Mouse (Mus musculus) kidney, embryonic 16.5 days (tissue): ENCODE results near the gene Gns. TPM values are rescaled to one million over a fixed set of nuclear protein-coding genes. Genes with fewer than 3 reads are reported as not detected.

ENCODE experiments used
- ATAC-seq: fragments of 200-750 bp; cut with Nextera tagmentation; 2 replicates; pipeline ENCODE4 v1.8.0; 2017; ENCODE audit warnings: moderate TSS enrichment; ENCODE audit not compliant: low FRiP score, low TSS enrichment
- H3K27ac ChIP-seq: fragments of 300-500 bp; sonication (generic); 2 replicates; pipeline ENCODE4 v1.5.1; 2014; ENCODE audit warnings: low read length
- H3K27me3 ChIP-seq: fragments of 300-500 bp; sonication (generic); 2 replicates; pipeline ENCODE4 v1.6.1; 2014; ENCODE audit warnings: low read length, control low read depth, mixed read lengths; ENCODE audit not compliant: insufficient read depth
- H3K36me3 ChIP-seq: fragments of 300-500 bp; sonication (generic); 2 replicates; pipeline ENCODE4 v1.6.1; 2014; ENCODE audit warnings: low read length, control low read depth, mixed read lengths; ENCODE audit not compliant: insufficient read depth
- H3K4me1 ChIP-seq: fragments of 300-500 bp; sonication (generic); 2 replicates; pipeline ENCODE4 v1.6.1; 2014; ENCODE audit warnings: low read length, control low read depth, mixed read lengths; ENCODE audit not compliant: insufficient read depth
- H3K4me2 ChIP-seq: fragments of 300-500 bp; sonication (generic); replicated peaks from 2 replicates; pipeline ENCODE4 v1.6.1; 2014; ENCODE audit warnings: low read depth, low read length
- H3K4me3 ChIP-seq: fragments of 300-500 bp; sonication (generic); 2 replicates; pipeline ENCODE4 v1.5.1; 2014; ENCODE audit warnings: mild to moderate bottlenecking, low read length
- H3K9ac ChIP-seq: fragments of 300-500 bp; sonication (generic); replicated peaks from 2 replicates; pipeline ENCODE4 v1.6.1; 2014; ENCODE audit warnings: low read length
- H3K9me3 ChIP-seq: fragments of 300-500 bp; sonication (generic); 2 replicates; pipeline ENCODE4 v1.6.1; 2016; ENCODE audit warnings: low read length, control low read depth
- WGBS: fragments of 180-500 bp; shearing (Covaris S2); extraction: QIAGEN DNeasy Blood & Tissue Kit; methylation state at CpG from one replicate; pipeline ENCODE4 v1.1.7; 2014; 5-methylcytosine and 5-hydroxymethylcytosine counted together
- polyA plus RNA-seq: library from polyadenylated mRNA; unstranded; fragments of >200 nt; fragmentation: Nextera tagmentation; extraction: Ambion mirVana; gene quantifications from 2 replicates; pipeline ENCODE4 v1.2.1, GENCODE M21; 2015

The Gns gene
- polyA plus RNA-seq, 1 experiment from 2014 or later: 52.4 TPM

DNA sequence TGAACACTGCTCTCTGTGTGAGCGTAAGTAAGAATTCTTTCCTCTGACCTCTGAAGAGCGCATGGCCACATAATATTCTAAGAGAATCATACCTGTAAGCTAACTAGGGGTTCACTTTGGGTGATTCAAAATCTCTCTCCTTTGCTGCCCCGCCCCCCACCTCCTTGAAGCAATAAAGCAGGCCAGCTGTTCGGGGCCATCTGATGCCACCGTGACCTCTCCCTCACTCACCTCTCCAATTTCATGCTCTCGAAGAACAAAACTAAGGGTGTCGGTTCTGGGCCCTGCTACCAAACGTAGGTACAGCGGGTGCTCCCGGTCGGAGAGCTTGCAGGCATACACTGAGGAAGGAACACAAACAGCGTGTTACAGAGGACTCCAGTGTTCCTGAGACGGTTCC, 49.2 kb downstream of the Gns start:
- H3K4me1 ChIP-seq: peaks cover 38% of the 10 kb centered on the region
- H3K9ac ChIP-seq: no peak overlapping the region
- H3K4me3 ChIP-seq: no peak overlapping the region
- ATAC-seq: no peak
- H3K9me3 ChIP-seq: no peaks in the 10 kb centered on the region
- H3K27me3 ChIP-seq: no peaks in the 10 kb centered on the region
- whole genome bisulfite sequencing: 58% methylated on average over 13 of the region's 13 CpGs
- H3K27ac ChIP-seq: no peak overlapping the region
- no peak overlapping the region for H3K4me2 ChIP-seq
- H3K36me3 ChIP-seq: peaks cover 25% of the 10 kb centered on the region

DNA sequence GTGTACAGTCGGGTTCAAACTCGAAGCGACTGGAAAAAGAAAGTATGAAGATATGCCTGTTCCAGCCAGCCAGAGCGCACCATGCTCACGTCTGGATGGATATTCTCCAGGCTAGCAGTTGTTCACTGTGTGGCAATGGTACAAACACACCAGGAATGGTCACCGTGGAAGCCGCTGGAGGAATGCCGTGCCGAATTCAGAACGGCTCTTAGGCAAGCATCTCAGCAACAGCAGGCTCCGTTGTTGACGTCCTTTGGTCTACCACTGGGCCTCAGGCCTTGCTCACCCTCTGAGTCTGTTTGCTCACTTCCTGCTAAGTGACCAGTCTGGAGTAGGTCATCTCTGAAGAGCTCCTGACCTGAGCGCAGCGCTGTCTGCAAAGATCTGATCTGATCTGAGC, 53.9 kb downstream of the Gns start:
- Histone ChIP-seq H3K9ac (no peak overlapping the region), H3K27ac (no peak overlapping the region), H3K36me3 (peaks cover 7% of the 10 kb centered on the region), H3K4me3 (no peak overlapping the region), H3K4me1 (peaks cover 62% of the 10 kb centered on the region), H3K27me3 (no peaks in the 10 kb centered on the region), H3K4me2 (no peak overlapping the region), H3K9me3 (no peaks in the 10 kb centered on the region)
- ATAC-seq: no peak
- WGBS: 89% methylated on average over 14 of the region's 14 CpGs

DNA sequence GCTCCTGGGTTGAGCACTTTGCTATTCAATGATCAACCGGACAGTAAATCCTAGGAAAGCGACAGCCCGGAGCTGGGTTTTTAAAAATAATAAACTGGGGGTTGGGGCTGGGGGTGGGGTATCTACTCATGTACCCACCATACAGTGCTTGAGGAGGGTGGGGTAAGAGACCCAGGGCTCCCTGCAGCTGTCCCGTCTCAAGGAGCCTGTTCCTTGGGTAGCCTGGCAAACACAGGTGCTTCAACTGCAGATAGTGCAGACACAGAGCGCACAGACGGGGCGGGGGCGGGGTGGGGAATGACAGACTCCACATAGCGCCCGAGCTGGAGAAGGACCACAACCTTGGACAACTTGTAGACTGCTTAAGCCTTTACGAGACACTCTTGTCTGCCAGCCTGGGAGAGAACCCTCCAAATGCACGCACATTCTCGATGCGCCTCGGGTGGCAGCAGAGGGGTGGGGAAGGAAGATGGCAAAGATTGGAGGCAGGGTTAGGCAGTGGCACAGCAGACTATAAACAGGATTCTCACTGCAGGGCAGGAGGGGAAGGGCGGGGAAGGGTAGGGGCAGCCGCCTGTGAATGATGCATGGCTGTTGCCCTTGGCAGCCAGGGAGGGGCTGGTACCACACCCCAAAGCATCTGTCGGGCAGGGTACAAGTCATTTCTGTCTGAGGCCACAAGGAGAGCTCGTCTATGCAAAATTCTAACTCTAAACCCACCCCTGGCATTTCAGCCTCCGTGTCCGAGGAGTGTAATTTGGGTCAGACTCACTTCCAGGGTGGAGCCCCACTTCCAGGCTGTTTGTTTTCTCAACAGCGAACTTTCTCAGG, 55.0 kb downstream of the Gns start:
- 24% methylated on average over 22 of the region's 22 CpGs for WGBS
- peaks cover 68% of the 10 kb centered on the region for H3K4me1 ChIP-seq
- H3K27ac ChIP-seq: peak overlapping the region; percentile 31; the same call in 1 of the 2 replicates

DNA sequence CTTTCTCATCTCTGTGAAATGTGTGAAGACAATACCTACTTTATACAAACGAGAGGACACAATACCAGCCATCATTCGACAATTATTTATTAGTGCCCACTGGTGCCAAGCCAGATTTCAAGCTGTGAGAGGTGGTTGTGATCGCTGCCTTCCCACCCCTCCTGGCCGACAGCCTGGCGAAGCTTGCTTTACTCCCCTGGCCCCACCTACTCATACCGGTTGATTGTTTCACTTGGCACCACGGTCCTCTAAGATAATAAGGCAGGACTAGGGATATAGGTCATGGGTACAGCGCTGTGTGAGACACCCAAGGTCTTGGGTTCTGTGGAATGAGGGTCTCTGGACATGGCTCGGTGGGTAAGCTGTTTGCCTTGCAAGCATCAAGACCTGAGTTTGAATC, 56.1 kb downstream of the Gns start:
- Histone ChIP-seq H3K27me3 (no peaks in the 10 kb centered on the region), H3K36me3 (no peaks in the 10 kb centered on the region), H3K4me2 (no peak overlapping the region), H3K9me3 (no peaks in the 10 kb centered on the region), H3K27ac (no peak overlapping the region), H3K4me3 (no peak overlapping the region), H3K9ac (no peak overlapping the region), H3K4me1 (peaks cover 74% of the 10 kb centered on the region)
- ATAC-seq: no peak
- WGBS: 55% methylated on average over 9 of the region's 9 CpGs

More for the DNA sequence above, 55.0 kb downstream of the Gns start:
- no peak overlapping the region for H3K9ac ChIP-seq
- peak overlapping the region; percentile 30 for H3K4me2 ChIP-seq
- no peaks in the 10 kb centered on the region for H3K27me3 ChIP-seq
- ATAC-seq: peak; percentile 62
- H3K36me3 ChIP-seq: peaks cover 3% of the 10 kb centered on the region; the same call in 1 of the 2 replicates
- H3K4me3 ChIP-seq: no peak overlapping the region
- H3K9me3 ChIP-seq: no peaks in the 10 kb centered on the region

DNA sequence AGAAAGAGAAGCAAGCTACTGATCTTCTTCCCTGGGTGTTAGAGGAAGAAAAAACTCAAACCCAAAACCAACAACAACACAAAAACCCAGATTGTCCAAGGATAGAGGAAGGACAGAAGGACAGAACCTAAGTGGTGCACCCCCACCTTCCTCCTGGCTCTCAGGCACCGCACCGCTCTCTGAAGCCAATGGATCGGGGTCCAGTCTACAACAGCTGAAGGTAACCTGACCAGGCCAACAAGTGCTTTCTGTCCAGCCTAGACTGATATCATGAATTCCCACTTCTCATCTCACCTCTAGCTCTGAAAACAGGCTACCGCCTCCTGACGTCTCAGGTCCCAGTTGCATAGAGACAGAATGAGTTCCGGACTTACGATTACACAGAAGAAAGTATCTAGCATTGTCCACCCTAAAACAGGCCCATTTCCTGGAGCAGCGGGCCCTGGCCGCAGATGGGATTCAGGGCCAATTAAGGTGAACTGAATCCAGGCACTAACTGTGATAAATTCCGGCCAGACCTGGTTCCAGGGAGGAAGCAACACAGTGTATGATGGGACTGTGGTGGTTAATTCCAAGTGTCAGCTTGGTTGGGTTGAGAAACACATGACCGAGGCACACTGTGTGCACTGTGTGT, 56.9 kb downstream of the Gns start:
- no peak for ATAC-seq
- Histone ChIP-seq H3K4me2 (no peak overlapping the region), H3K4me3 (no peak overlapping the region), H3K27me3 (no peaks in the 10 kb centered on the region), H3K36me3 (no peaks in the 10 kb centered on the region), H3K4me1 (peaks cover 74% of the 10 kb centered on the region), H3K9ac (no peak overlapping the region), H3K9me3 (no peaks in the 10 kb centered on the region), H3K27ac (no peak overlapping the region)
- WGBS: 80% methylated on average over 11 of the region's 11 CpGs

DNA sequence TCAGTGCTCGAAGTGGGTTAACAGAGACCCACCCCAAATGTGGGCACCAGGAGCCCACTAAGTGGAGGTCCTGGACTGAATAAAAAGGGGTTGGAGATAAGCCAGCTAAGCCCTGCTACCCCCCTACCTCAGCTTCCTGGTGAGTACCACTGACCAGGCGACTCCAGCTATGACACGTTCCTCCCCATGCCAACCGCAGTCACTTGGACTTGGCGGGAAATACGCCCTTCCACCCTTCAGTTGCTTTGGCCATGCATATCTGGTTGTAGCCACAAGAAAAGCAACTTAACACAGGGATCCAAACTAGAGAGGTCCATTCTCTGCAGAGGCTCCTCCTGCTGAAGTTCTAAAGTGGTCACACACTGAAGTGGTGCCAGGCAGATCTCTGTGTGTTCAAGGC, 57.4 kb downstream of the Gns start:
- no peak overlapping the region for H3K27ac ChIP-seq
- no peak for ATAC-seq
- 84% methylated on average over 6 of the region's 6 CpGs for WGBS

DNA sequence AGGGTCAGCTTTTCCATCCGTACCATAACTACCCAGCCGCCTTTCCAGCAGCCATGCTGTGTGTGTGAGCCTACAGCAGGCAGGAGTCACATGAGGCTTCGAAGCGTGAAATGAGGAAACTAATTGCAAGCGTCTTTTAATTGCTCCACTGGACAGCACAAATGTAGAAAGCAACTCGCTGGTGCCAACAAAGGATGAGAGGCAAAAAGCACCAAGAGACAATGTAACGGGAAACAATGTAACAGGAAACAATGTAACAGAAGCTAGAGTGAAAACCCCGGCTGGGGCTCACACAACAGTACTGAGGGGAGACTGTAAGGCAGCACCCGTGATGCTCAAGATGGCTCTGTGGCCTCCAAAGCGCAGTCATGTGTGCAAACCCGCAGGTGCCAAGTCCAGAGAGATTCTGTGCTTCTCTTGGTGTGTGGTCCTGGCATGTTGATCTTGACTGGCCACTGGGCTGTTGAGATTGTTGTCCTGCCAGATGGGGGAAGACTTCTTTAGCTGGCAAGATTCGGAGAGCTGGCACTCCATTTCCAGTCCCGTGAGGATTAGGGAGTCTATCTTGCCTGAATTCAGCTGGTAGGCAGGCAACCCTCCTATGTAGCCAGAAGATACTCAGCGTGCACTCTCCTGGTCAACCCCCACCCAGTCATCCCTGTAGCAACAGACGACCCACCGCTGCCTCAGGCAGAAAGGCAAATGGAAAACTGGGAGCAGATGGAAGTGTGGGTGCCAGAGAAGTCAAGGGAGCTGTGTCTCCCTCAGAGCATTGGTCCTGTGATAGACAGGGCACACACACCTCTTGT, 58.9 kb downstream of the Gns start:
- H3K4me1 ChIP-seq: peaks cover 85% of the 10 kb centered on the region
- H3K9ac ChIP-seq: no peak overlapping the region
- H3K27ac ChIP-seq: peak overlapping the region; percentile 56

More for the DNA sequence above, 57.4 kb downstream of the Gns start:
- Histone ChIP-seq H3K36me3 (no peaks in the 10 kb centered on the region), H3K4me1 (peaks cover 73% of the 10 kb centered on the region), H3K9ac (no peak overlapping the region), H3K4me2 (no peak overlapping the region), H3K9me3 (no peaks in the 10 kb centered on the region), H3K4me3 (no peak overlapping the region), H3K27me3 (no peaks in the 10 kb centered on the region)

DNA sequence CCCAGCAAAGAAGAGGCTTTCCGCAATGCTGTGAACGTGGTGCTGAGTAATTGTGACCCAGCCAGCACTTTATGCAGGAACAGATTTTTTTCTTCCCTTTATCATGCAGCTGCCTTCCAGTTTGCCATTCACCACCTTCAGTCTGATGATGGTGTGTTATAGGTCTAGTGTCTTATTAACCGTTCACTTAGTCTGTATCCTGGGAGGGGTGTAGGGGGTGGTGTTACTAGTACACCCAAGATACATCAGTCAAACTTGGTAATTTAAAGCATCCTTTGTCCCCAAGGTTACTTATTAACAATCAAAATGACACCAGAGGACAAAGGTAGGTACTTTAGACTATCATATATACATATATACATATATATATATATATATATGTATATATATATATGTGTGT, 59.6 kb downstream of the Gns start:
- 74% methylated on average over 3 of the region's 3 CpGs for WGBS

More for the DNA sequence above, 58.9 kb downstream of the Gns start:
- H3K9me3 ChIP-seq: no peaks in the 10 kb centered on the region
- no peaks in the 10 kb centered on the region for H3K36me3 ChIP-seq
- no peak for ATAC-seq
- no peak overlapping the region for H3K4me3 ChIP-seq
- no peak overlapping the region for H3K4me2 ChIP-seq
- no peaks in the 10 kb centered on the region for H3K27me3 ChIP-seq
- 47% methylated on average over 16 of the region's 16 CpGs for WGBS

DNA sequence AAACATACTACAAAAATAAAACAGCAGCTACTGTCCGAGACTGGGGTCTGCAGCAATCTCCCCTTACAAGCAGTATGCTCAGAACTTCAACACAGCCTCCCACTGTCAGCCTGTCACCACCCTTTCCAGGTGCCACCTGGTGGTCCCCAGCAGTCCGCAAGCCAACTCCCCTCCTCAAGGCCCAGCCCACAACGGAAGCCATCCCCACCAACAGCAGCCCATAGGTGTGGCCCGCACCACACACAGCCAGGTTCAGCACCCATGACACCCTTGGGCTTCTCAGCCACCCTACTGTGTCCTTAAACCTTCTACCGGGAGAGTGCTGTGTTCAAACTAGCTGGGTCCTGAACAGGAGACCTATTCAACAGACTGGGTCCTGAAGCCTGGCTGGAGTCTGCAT, 60.2 kb downstream of the Gns start:
- Histone ChIP-seq H3K9ac (no peak overlapping the region), H3K4me3 (no peak overlapping the region), H3K4me2 (no peak overlapping the region), H3K4me1 (peaks cover 85% of the 10 kb centered on the region), H3K27me3 (no peaks in the 10 kb centered on the region), H3K36me3 (no peaks in the 10 kb centered on the region), H3K9me3 (no peaks in the 10 kb centered on the region), H3K27ac (no peak overlapping the region)
- ATAC-seq: no peak
- WGBS: 87% methylated on average over 5 of the region's 5 CpGs

More for the DNA sequence above, 59.6 kb downstream of the Gns start:
- ATAC-seq: no peak
- no peaks in the 10 kb centered on the region for H3K27me3 ChIP-seq
- no peaks in the 10 kb centered on the region for H3K9me3 ChIP-seq
- H3K4me3 ChIP-seq: no peak overlapping the region
- no peak overlapping the region for H3K27ac ChIP-seq
- no peak overlapping the region for H3K9ac ChIP-seq
- H3K4me1 ChIP-seq: peaks cover 85% of the 10 kb centered on the region
- no peak overlapping the region for H3K4me2 ChIP-seq
- H3K36me3 ChIP-seq: no peaks in the 10 kb centered on the region
